Mouse (Mus musculus) stomach, embryonic 16.5 days (tissue): Measurements from ENCODE around the gene Lst1. TPM values are rescaled to one million over a fixed set of nuclear protein-coding genes. Genes with fewer than 3 reads are reported as not detected.
"Not testable (repeated sequence)": the region's sequence is repeated elsewhere in the genome, so short reads cannot be mapped to it uniquely, and the experiment has no call there.

Experiments
- ATAC-seq: fragments of 200-750 bp; cut with Nextera tagmentation; 2 replicates; pipeline ENCODE4 v1.8.0; 2017; ENCODE audit warnings: moderate number of reproducible peaks, moderate TSS enrichment; ENCODE audit not compliant: insufficient read depth, low FRiP score
- H3K27ac ChIP-seq: fragments of 300-500 bp; sonication (generic); 2 replicates; pipeline ENCODE4 v1.5.1; 2014; ENCODE audit warnings: low read length
- H3K27me3 ChIP-seq: fragments of 300-500 bp; sonication (generic); 2 replicates; pipeline ENCODE4 v1.6.1; 2014; ENCODE audit warnings: low read length, control low read depth, mixed read lengths; ENCODE audit not compliant: control insufficient read depth, insufficient read depth
- H3K36me3 ChIP-seq: fragments of 300-500 bp; sonication (generic); 2 replicates; pipeline ENCODE4 v1.6.1; 2014; ENCODE audit warnings: low read length; ENCODE audit not compliant: control insufficient read depth, insufficient read depth
- H3K4me1 ChIP-seq: fragments of 300-500 bp; sonication (generic); 2 replicates; pipeline ENCODE4 v1.6.1; 2014; ENCODE audit warnings: low read length, control low read depth, mixed read lengths; ENCODE audit not compliant: control insufficient read depth, insufficient read depth
- H3K4me2 ChIP-seq: fragments of 300-500 bp; sonication (generic); 2 replicates; pipeline ENCODE4 v1.6.1; 2014; ENCODE audit warnings: low read depth, low read length, mixed read lengths
- H3K4me3 ChIP-seq: fragments of 300-500 bp; sonication (generic); replicated peaks from 2 replicates; pipeline ENCODE4 v1.5.1; 2014; ENCODE audit warnings: mild to moderate bottlenecking, low read length
- H3K9ac ChIP-seq: fragments of 300-500 bp; sonication (generic); 2 replicates; pipeline ENCODE4 v1.6.1; 2014; ENCODE audit warnings: low read length
- H3K9me3 ChIP-seq: fragments of 300-500 bp; sonication (generic); replicated peaks from 2 replicates; pipeline ENCODE4 v1.6.1; 2016; ENCODE audit warnings: low read length, control low read depth; ENCODE audit not compliant: control insufficient read depth
- WGBS: fragments of 180-500 bp; shearing (Covaris S2); extraction: QIAGEN DNeasy Blood & Tissue Kit; methylation state at CpG from one replicate; pipeline ENCODE4 v1.1.7; 2014; 5-methylcytosine and 5-hydroxymethylcytosine counted together
- polyA plus RNA-seq: library from polyadenylated mRNA; unstranded; fragments of >200 nt; fragmentation: Nextera tagmentation; extraction: Ambion mirVana; gene quantifications from 2 replicates; pipeline ENCODE4 v1.2.1, GENCODE M21; 2015

The Lst1 gene
- polyA plus RNA-seq = 28.1 and 29.9 TPM in 2 replicates

DNA sequence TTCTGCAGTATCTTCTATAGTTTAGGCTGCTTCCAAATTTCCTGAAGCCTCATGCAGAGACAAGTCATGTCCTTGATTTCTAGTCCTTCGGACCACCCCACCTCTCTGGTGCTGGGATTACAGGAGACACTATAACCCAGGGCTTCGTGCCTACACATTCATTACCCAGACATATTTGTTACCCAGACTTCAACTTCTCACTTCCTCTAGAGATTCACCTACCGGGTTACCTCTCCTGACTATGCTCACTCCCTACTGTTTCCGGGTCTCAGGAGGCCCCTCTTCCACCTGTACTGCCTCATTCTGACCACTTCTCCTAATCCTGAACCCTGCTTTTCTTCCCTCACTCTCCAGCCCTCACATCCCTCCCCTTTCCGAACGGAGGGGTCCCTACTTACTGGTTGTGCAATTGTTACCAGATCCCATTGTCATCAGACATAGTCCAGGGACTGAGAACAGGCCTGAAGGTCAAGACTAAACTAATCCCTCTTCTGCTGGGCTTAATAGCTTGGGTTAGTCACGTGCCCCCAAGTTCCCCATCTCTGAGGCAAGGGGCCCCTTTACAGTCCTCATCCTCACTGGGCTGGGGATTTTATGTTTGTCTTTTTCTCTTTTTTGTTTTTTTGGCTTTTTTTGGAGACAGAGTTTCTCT lies at the start of gene Lst1:
Gene Lst1 (minus strand): TSS at position 481 of the 652 bp plus-strand sequence.
- no peak for ATAC-seq
- no peaks in the 10 kb centered on the region for H3K9me3 ChIP-seq
- H3K27ac ChIP-seq = peak within 1 kb of the TSS; percentile 12; the same call in 1 of the 2 replicates
- no peak within 1 kb of the TSS for H3K9ac ChIP-seq
- H3K36me3 ChIP-seq = no peaks in the 10 kb centered on the region
- WGBS = 59% methylated on average over 7 of the region's 7 CpGs
- H3K4me1 ChIP-seq = peaks cover 4% of the 10 kb centered on the region
- H3K27me3 ChIP-seq = no peaks in the 10 kb centered on the region
- no peak within 1 kb of the TSS for H3K4me3 ChIP-seq
- no peak within 1 kb of the TSS for H3K4me2 ChIP-seq

DNA sequence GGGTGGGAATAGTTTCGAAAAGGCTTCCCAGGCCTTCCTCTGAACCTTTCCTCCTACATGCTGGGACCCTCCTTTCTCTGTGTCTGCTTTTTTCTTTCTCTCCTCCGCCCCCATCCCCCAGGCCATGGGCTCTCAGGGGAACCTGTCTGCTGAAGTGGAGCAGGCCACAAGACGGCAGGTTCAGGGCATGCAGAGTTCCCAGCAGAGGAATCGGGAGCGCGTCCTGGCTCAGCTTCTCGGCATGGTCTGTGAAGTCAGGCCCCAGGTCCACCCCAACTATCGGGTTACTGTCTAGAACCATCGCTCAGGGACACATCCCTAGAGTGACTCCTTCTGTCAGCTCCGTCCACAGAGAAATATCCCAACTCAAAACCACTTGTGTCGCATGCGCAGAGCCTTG lies 49.3 kb upstream of the Lst1 start:
- no peaks in the 10 kb centered on the region for H3K9me3 ChIP-seq
- no peaks in the 10 kb centered on the region for H3K27me3 ChIP-seq
- no peak overlapping the region for H3K4me3 ChIP-seq
- peaks cover 34% of the 10 kb centered on the region for H3K4me1 ChIP-seq
- H3K27ac ChIP-seq = no peak overlapping the region
- no peak overlapping the region for H3K9ac ChIP-seq
- no peak for ATAC-seq
- no peak overlapping the region for H3K4me2 ChIP-seq
- H3K36me3 ChIP-seq = no peaks in the 10 kb centered on the region
- 87% methylated on average over 12 of the region's 12 CpGs for WGBS

DNA sequence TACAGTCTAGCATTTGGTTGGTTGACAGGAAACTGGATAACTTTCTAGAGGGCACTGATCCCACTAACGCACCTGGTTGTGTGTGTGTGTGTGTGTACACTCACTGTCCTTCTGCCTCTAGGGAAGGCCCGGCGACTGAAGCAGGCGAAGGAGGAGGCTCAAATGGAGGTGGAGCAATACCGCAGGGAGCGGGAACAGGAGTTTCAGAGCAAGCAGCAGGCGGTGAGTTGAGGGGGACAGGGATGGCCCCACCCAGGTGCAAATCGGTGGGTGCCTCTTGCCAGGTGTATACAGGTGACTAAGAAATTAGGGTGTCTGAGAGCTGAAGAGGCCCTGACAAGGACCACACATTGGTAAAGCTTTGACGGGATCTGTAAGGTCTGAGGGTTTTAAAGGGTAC lies 48.8 kb upstream of the Lst1 start:
- no peak overlapping the region for H3K4me3 ChIP-seq
- 77% methylated on average over 9 of the region's 9 CpGs for WGBS
- no peak overlapping the region for H3K9ac ChIP-seq

DNA sequence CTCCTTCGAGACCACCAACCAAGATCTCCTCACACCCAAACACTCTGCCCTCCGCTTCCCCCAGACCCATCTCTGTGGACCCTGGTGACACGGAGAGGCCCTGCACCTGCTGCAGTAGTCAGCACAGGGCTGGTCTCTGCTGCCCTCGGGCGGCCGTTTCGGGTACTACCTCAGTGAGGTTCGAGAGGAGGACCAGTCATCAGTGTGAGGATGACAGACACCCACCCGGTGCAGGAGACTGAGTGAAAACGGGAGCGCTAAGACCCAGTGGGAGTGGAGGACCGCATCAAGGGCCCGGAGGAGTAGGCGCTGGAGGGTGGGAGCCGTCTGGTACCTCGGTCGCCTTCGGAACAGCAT lies 48.1 kb upstream of the Lst1 start:
- no peaks in the 10 kb centered on the region for H3K27me3 ChIP-seq
- H3K4me3 ChIP-seq = peak overlapping the region; percentile 65
- H3K4me2 ChIP-seq = peak overlapping the region; percentile 65
- H3K9ac ChIP-seq = peak overlapping the region; percentile 91
- H3K4me1 ChIP-seq = peaks cover 39% of the 10 kb centered on the region
- 1% methylated on average over 18 of the region's 18 CpGs for WGBS
- ATAC-seq = peak; percentile 61
- H3K9me3 ChIP-seq = no peaks in the 10 kb centered on the region
- no peaks in the 10 kb centered on the region for H3K36me3 ChIP-seq
- H3K27ac ChIP-seq = peak overlapping the region; percentile 98

More for the DNA sequence above, 48.8 kb upstream of the Lst1 start:
- no peak for ATAC-seq
- H3K27ac ChIP-seq = no peak overlapping the region
- no peaks in the 10 kb centered on the region for H3K9me3 ChIP-seq
- no peak overlapping the region for H3K4me2 ChIP-seq
- no peaks in the 10 kb centered on the region for H3K36me3 ChIP-seq
- no peaks in the 10 kb centered on the region for H3K27me3 ChIP-seq
- peaks cover 39% of the 10 kb centered on the region for H3K4me1 ChIP-seq

DNA sequence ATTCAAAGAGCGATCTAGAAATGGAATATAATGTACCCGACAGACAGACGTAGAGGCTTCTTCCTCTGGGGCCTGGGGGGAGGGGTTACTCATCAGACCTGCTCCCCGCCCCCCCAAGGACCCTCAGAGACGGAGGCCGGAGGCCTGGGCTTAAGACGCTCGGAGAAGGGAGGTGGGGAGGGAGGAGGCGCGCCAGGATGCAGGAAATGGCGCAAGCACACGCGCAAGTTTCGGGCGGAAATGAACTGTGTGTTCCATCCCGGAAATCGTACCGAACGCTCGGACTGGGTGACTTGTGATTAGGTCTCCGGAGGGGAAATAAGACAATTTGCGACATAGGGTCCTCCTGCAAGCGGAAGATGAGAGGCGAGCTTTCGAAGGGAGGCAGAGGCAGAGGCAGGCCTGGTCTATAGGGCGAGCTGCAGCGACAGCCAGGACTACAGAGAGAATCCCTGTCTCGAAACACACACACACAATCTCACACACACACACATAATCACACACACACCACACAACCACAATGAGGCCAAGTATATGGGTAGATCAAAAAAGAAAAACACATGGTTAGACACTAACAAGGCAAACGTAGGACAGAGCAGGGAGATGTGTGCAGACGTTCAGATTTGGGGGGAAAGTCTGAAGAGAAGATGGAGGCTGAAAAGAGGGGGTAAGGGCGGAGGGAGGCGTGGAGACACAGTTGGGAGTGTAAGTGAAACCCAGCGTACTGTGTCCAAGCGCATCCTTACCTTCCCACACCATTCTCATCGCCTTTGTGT lies 47.6 kb upstream of the Lst1 start, which contains the start of gene Nfkbil1:
Gene Nfkbil1 (minus strand): TSS at position 179 of the 776 bp plus-strand sequence.
- H3K4me1 ChIP-seq = peaks cover 37% of the 10 kb centered on the region
- H3K27me3 ChIP-seq = no peaks in the 10 kb centered on the region
- WGBS = 0% methylated on average over 35 of the region's 35 CpGs
- peak within 1 kb of the TSS; percentile 65 for H3K4me2 ChIP-seq
- H3K27ac ChIP-seq = peak within 1 kb of the TSS; percentile 98
- peak within 1 kb of the TSS; percentile 91 for H3K9ac ChIP-seq
- peak; percentile 89 for ATAC-seq
- no peaks in the 10 kb centered on the region for H3K9me3 ChIP-seq
- H3K4me3 ChIP-seq = peak within 1 kb of the TSS; percentile 65
- H3K36me3 ChIP-seq = no peaks in the 10 kb centered on the region

DNA sequence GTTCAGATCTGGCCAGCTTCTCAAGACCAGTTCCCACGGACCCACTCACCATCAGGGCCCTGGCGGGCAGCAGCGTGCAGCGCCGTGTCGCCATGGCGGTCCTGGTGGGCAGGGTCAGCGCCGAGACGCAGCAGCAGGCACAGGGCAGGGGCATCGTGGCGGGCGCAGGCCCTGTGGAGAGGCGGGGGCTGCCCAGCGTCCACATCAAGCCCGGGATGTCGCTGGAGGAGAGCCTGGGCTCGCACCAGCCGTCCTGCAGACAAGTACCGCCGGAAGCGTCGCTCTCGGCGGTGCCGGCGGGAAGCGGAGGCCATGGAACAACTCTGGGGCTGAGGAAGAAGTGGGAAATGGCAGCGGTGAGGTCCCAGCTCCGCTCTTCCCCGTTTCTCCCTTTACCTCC lies 46.7 kb upstream of the Lst1 start:
- Histone ChIP-seq H3K9ac (peak overlapping the region; percentile 91), H3K4me3 (peak overlapping the region; percentile 65), H3K36me3 (no peaks in the 10 kb centered on the region), H3K27me3 (no peaks in the 10 kb centered on the region), H3K4me1 (peaks cover 29% of the 10 kb centered on the region), H3K27ac (peak overlapping the region; percentile 98), H3K4me2 (peak overlapping the region; percentile 65), H3K9me3 (no peaks in the 10 kb centered on the region)
- WGBS = 3% methylated on average over 31 of the region's 31 CpGs
- no peak; the same call in 1 of the 2 replicates for ATAC-seq

DNA sequence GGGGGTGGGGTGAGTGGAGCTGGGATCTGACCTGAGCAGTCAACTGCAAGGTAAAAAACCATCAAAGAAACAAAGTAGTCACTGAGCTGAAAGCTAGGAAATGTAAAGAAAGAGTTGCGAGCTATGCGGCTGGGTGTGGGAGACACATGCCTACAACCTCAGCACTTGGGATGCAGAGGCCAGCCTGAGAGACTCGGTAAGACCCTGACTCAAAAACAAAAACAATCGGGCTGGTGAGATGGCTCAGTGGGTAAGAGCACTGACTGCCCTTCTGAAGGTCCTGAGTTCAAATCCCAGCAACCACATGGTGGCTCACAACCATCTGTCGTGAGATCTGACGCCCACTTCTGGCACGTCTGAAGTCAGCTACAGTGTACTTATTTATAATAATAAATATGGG lies 45.9 kb upstream of the Lst1 start:
- H3K36me3 ChIP-seq, ATAC-seq, H3K9me3 ChIP-seq, H3K27me3 ChIP-seq: not testable (repeated sequence)
- Histone ChIP-seq H3K27ac (peak overlapping the region; percentile 98), H3K4me3 (peak overlapping the region; percentile 65), H3K9ac (peak overlapping the region; percentile 48; the same call in 1 of the 2 replicates), H3K4me2 (peak overlapping the region; percentile 65), H3K4me1 (peaks cover 33% of the 10 kb centered on the region)
- 75% methylated on average over 7 of the region's 7 CpGs for WGBS

DNA sequence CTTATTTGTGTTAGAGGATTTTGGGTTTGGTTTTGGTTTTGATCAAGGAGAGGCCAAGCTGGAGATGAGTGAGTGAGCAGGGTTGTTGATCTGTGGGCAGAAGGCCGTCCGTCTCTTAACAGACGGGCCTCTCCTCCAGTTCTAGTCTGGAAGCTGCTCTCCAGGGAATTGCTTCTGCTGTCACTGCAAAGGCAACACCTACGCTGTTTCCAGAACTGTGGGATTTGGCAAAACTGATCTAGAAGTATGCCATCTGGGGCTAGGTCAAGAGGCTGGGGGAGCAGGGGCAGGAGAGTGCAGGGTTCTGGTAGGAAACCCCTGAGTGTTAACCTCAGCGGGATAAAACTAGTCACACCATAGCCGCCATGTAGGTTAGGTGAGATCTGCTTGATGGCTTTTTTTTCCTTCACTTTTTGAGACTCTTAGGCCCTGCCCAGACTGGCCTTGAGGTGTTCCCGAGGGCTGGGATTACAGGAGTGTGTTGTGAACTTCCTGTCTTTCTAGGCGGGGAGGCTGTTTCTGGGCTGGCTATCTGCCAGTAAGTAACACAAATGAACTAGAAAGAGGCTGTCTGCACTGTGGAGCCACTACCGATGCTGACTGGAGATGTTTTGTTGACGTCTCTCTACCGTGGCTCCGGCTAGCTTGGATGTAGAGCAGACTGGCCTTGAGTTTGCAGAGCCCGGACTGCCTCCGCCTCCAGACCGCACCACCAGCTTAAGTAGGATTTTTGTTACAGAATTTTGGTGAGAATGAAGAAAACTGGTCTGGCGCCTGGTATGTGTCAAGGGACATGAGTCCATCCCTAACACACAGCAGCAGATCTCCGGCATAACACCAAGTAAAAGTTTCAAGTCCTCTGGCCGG lies 45.1 kb upstream of the Lst1 start, which contains the start of gene Atp6v1g2:
Gene Atp6v1g2 (plus strand): TSS at position 547 of the 867 bp plus-strand sequence.
- peaks cover 8% of the 10 kb centered on the region; the same call in 1 of the 2 replicates for H3K36me3 ChIP-seq
- WGBS = 40% methylated on average over 18 of the region's 18 CpGs
- peak within 1 kb of the TSS; percentile 65 for H3K4me3 ChIP-seq
- ATAC-seq = peak; percentile 11
- H3K9me3 ChIP-seq = no peaks in the 10 kb centered on the region
- H3K4me2 ChIP-seq = peak within 1 kb of the TSS; percentile 65
- H3K4me1 ChIP-seq = peaks cover 33% of the 10 kb centered on the region
- no peaks in the 10 kb centered on the region for H3K27me3 ChIP-seq
- H3K9ac ChIP-seq = peak within 1 kb of the TSS; percentile 91
- H3K27ac ChIP-seq = peak within 1 kb of the TSS; percentile 98
